Mouse (Mus musculus): ENCODE measurements around the gene Spo11. TPM values are rescaled to one million over a fixed set of nuclear protein-coding genes. Genes with fewer than 3 reads are reported as not detected.

The Spo11 gene
- not detected in 2 replicates for polyA plus RNA-seq (2012; ENCODE audit: insufficient read depth, insufficient read length, low replicate concordance, missing spikeins)

- Histone ChIP-seq H3K27ac (ENCODE audit: insufficient read depth, low read depth, low read length) (no peak within 1 kb of the TSS; the same call in 1 of the 2 replicates), H3K4me3 (ENCODE audit: insufficient read depth, low read depth, low read length) (peak within 1 kb of the TSS; percentile 2; the same call in 1 of the 2 replicates), H3K4me1 (ENCODE audit: control insufficient read depth, insufficient read depth, low read length) (peaks cover 32% of the 10 kb centered on the region)
- WGBS: 26% methylated on average over 14 of the region's 14 CpGs
- TF ChIP-seq POLR2A (IDR thresholded peaks at IDR 0.05; ENCODE audit: insufficient read depth, low read depth, low read length): no peak
- TF ChIP-seq CTCF (IDR thresholded peaks at IDR 0.05; ENCODE audit: insufficient read depth, low read depth, low read length): no peak
These were observed at the start of gene Spo11 for GRCm38 (mm10) chr2:172977409-172978130. Gene Spo11, plus strand, starts transcription at chr2:172977700.

GRCm38 (mm10) chr2:172929905-172930436 lies 47.5 kb upstream of the Spo11 start:
- H3K4me1 ChIP-seq (ENCODE audit: control insufficient read depth, insufficient read depth, low read length): peaks cover 7% of the 10 kb centered on the region
- no peak overlapping the region for H3K27ac ChIP-seq (ENCODE audit: insufficient read depth, low read depth, low read length)
- TF ChIP-seq CTCF (IDR thresholded peaks at IDR 0.05; ENCODE audit: insufficient read depth, low read depth, low read length): no peak
- no peak for TF ChIP-seq POLR2A (IDR thresholded peaks at IDR 0.05; ENCODE audit: insufficient read depth, low read depth, low read length)
- 85% methylated on average over 14 of the region's 14 CpGs for WGBS
- no peak overlapping the region for H3K4me3 ChIP-seq (ENCODE audit: insufficient read depth, low read depth, low read length)

GRCm38 (mm10) chr2:172931137-172931898 lies 46.2 kb upstream of the Spo11 start:
- no peak for TF ChIP-seq POLR2A (IDR thresholded peaks at IDR 0.05; ENCODE audit: insufficient read depth, low read depth, low read length)
- no peak for TF ChIP-seq CTCF (IDR thresholded peaks at IDR 0.05; ENCODE audit: insufficient read depth, low read depth, low read length)
- 92% methylated on average over 17 of the region's 17 CpGs for WGBS
- Histone ChIP-seq H3K4me1 (ENCODE audit: control insufficient read depth, insufficient read depth, low read length) (peaks cover 12% of the 10 kb centered on the region), H3K27ac (ENCODE audit: insufficient read depth, low read depth, low read length) (no peak overlapping the region), H3K4me3 (ENCODE audit: insufficient read depth, low read depth, low read length) (no peak overlapping the region)

GRCm38 (mm10) chr2:172933631-172934419 lies 43.7 kb upstream of the Spo11 start:
- H3K4me3 ChIP-seq (ENCODE audit: insufficient read depth, low read depth, low read length): no peak overlapping the region
- TF ChIP-seq POLR2A (IDR thresholded peaks at IDR 0.05; ENCODE audit: insufficient read depth, low read depth, low read length): no peak
- no peak for TF ChIP-seq CTCF (IDR thresholded peaks at IDR 0.05; ENCODE audit: insufficient read depth, low read depth, low read length)
- 17% methylated on average over 34 of the region's 34 CpGs for whole genome bisulfite sequencing
- H3K27ac ChIP-seq (ENCODE audit: insufficient read depth, low read depth, low read length): peak overlapping the region; percentile 46; the same call in 1 of the 2 replicates
- H3K4me1 ChIP-seq (ENCODE audit: control insufficient read depth, insufficient read depth, low read length): peaks cover 15% of the 10 kb centered on the region

GRCm38 (mm10) chr2:172934420-172934788 lies 43.1 kb upstream of the Spo11 start:
- 14% methylated on average over 8 of the region's 8 CpGs for WGBS
- Histone ChIP-seq H3K4me3 (ENCODE audit: insufficient read depth, low read depth, low read length) (no peak overlapping the region), H3K4me1 (ENCODE audit: control insufficient read depth, insufficient read depth, low read length) (peaks cover 21% of the 10 kb centered on the region), H3K27ac (ENCODE audit: insufficient read depth, low read depth, low read length) (peak overlapping the region; percentile 46; the same call in 1 of the 2 replicates)
- no peak for TF ChIP-seq CTCF (IDR thresholded peaks at IDR 0.05; ENCODE audit: insufficient read depth, low read depth, low read length)
- no peak for TF ChIP-seq POLR2A (IDR thresholded peaks at IDR 0.05; ENCODE audit: insufficient read depth, low read depth, low read length)

GRCm38 (mm10) chr2:172934891-172935740 lies 42.4 kb upstream of the Spo11 start:
- Histone ChIP-seq H3K4me1 (ENCODE audit: control insufficient read depth, insufficient read depth, low read length) (peaks cover 27% of the 10 kb centered on the region), H3K4me3 (ENCODE audit: insufficient read depth, low read depth, low read length) (no peak overlapping the region)
- 55% methylated on average over 30 of the region's 30 CpGs for WGBS

GRCm38 (mm10) chr2:172935776-172936562 lies 41.5 kb upstream of the Spo11 start:
- H3K27ac ChIP-seq (ENCODE audit: insufficient read depth, low read depth, low read length): no peak overlapping the region
- TF ChIP-seq POLR2A (IDR thresholded peaks at IDR 0.05; ENCODE audit: insufficient read depth, low read depth, low read length): no peak
- TF ChIP-seq CTCF (IDR thresholded peaks at IDR 0.05; ENCODE audit: insufficient read depth, low read depth, low read length): no peak
- no peak overlapping the region for H3K4me3 ChIP-seq (ENCODE audit: insufficient read depth, low read depth, low read length)
- WGBS: 89% methylated on average over 12 of the region's 12 CpGs
- H3K4me1 ChIP-seq (ENCODE audit: control insufficient read depth, insufficient read depth, low read length): peaks cover 32% of the 10 kb centered on the region

More at GRCm38 (mm10) chr2:172934891-172935740, 42.4 kb upstream of the Spo11 start:
- TF ChIP-seq POLR2A (IDR thresholded peaks at IDR 0.05; ENCODE audit: insufficient read depth, low read depth, low read length) (no peak), CTCF (IDR thresholded peaks at IDR 0.05; ENCODE audit: insufficient read depth, low read depth, low read length) (no peak)
- H3K27ac ChIP-seq (ENCODE audit: insufficient read depth, low read depth, low read length): no peak overlapping the region
